Mouse (Mus musculus) hindbrain, embryonic 14.5 days (tissue): ENCODE results near the gene Serpinb6a. TPM values are rescaled to one million over a fixed set of nuclear protein-coding genes. Genes with fewer than 3 reads are reported as not detected.

Experiments used
- ATAC-seq: fragments of 200-750 bp; cut with Nextera tagmentation; 2 replicates; pipeline ENCODE4 v1.8.0; 2017; ENCODE audit warnings: moderate number of reproducible peaks, mild to moderate bottlenecking, moderate TSS enrichment, moderate library complexity; ENCODE audit not compliant: low FRiP score
- DNase-seq: peaks from one replicate; pipeline ENCODE4 v3.0.0-alpha.2; 2015; ENCODE audit warnings: low spot score
- H3K27ac ChIP-seq: fragments of 300-500 bp; sonication (generic); 2 replicates; pipeline ENCODE4 v1.5.1; 2014; ENCODE audit warnings: mild to moderate bottlenecking, moderate library complexity
- H3K27me3 ChIP-seq: fragments of 300-500 bp; sonication (generic); 2 replicates; pipeline ENCODE4 v1.6.1; 2014; ENCODE audit warnings: mild to moderate bottlenecking, low read length, mixed read lengths; ENCODE audit not compliant: control insufficient read depth, insufficient read depth
- H3K36me3 ChIP-seq: fragments of 300-500 bp; sonication (generic); replicated peaks from 2 replicates; pipeline ENCODE4 v1.6.1; 2014; ENCODE audit not compliant: control insufficient read depth, insufficient read depth
- H3K4me1 ChIP-seq: fragments of 300-500 bp; sonication (generic); replicated peaks from 2 replicates; pipeline ENCODE4 v1.6.1; 2014; ENCODE audit warnings: antibody characterized with exemption, low read length, mixed read lengths; ENCODE audit not compliant: control insufficient read depth, insufficient read depth
- H3K4me2 ChIP-seq: fragments of 300-500 bp; sonication (generic); replicated peaks from 2 replicates; pipeline ENCODE4 v1.6.1; 2014; ENCODE audit warnings: mild to moderate bottlenecking, moderate library complexity
- H3K4me3 ChIP-seq: fragments of 300-500 bp; sonication (generic); replicated peaks from 2 replicates; pipeline ENCODE4 v1.5.1; 2014; ENCODE audit warnings: mild to moderate bottlenecking, low read length
- H3K9ac ChIP-seq: fragments of 300-500 bp; sonication (generic); 2 replicates; pipeline ENCODE4 v1.6.1; 2014
- H3K9me3 ChIP-seq: fragments of 300-500 bp; sonication (generic); 2 replicates; pipeline ENCODE4 v1.6.1; 2016; ENCODE audit warnings: low read length; ENCODE audit not compliant: control insufficient read depth
- WGBS: fragments of 180-500 bp; shearing (Covaris S2); extraction: QIAGEN DNeasy Blood & Tissue Kit; methylation state at CpG from one replicate; pipeline ENCODE4 v1.1.7; 2014; 5-methylcytosine and 5-hydroxymethylcytosine counted together
- polyA plus RNA-seq: library from polyadenylated mRNA; unstranded; fragments of >200 nt; fragmentation: Nextera tagmentation; extraction: Ambion mirVana; gene quantifications from 2 replicates; pipeline ENCODE4 v1.2.1, GENCODE M21; 2014

Gene Serpinb6a
- polyA plus RNA-seq, 1 experiment from 2014 or later: 42.1 TPM

GRCm38 (mm10) chr13:34007234-34007633 lies 4.6 kb upstream of the Serpinb6a start:
- no peak overlapping the region for H3K4me3 ChIP-seq
- no peak overlapping the region for H3K27ac ChIP-seq
- peaks cover 11% of the 10 kb centered on the region; the same call in 1 of the 2 replicates for H3K36me3 ChIP-seq
- DNase-seq: no peak
- H3K27me3 ChIP-seq: no peaks in the 10 kb centered on the region
- no peak overlapping the region for H3K4me2 ChIP-seq
- H3K4me1 ChIP-seq: peaks cover 5% of the 10 kb centered on the region; the same call in 1 of the 2 replicates
- no peaks in the 10 kb centered on the region for H3K9me3 ChIP-seq
- ATAC-seq: no peak
- H3K9ac ChIP-seq: no peak overlapping the region
- 83% methylated on average over 2 of the region's 2 CpGs for WGBS

GRCm38 (mm10) chr13:34003058-34003457 lies 464 bp upstream of the Serpinb6a start:
- H3K4me1 ChIP-seq: peaks cover 10% of the 10 kb centered on the region
- no peak for DNase-seq
- WGBS: 8% methylated on average over 5 of the region's 5 CpGs
- H3K9ac ChIP-seq: peak overlapping the region; percentile 80
- H3K36me3 ChIP-seq: no peaks in the 10 kb centered on the region
- peak overlapping the region; percentile 88 for H3K27ac ChIP-seq
- H3K4me2 ChIP-seq: peak overlapping the region; percentile 64
- no peaks in the 10 kb centered on the region for H3K9me3 ChIP-seq
- peak; percentile 3; the same call in 1 of the 2 replicates for ATAC-seq
- H3K4me3 ChIP-seq: peak overlapping the region; percentile 82
- H3K27me3 ChIP-seq: no peaks in the 10 kb centered on the region

DNA sequence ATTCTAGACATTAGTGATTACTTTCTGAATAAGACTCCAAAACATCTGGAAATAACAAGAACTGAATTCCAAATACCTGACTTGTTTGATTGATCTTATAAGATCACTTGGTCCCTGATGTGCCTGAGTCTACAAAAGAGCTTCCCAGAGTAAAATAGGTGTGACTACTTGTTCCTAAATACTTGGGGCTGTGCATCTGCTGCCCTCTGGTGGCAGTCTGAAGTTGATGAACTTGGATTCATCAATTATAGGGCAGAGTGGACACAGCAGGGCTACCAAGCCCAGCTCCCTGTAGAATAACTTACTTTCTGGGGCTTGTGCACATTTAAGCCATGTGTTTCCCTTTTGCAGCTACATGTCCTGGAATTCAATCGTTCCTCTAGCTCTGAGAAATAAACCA lies 7.4 kb downstream of the Serpinb6a start:
- H3K27me3 ChIP-seq: no peaks in the 10 kb centered on the region
- H3K4me3 ChIP-seq: no peak overlapping the region
- DNase-seq (peak; percentile 79), ATAC-seq (peak; percentile 43; the same call in 1 of the 2 replicates)
- H3K9ac ChIP-seq: no peak overlapping the region
- H3K27ac ChIP-seq: no peak overlapping the region
- no peaks in the 10 kb centered on the region for H3K36me3 ChIP-seq
- WGBS: 13% methylated on average over 1 of the region's 1 CpGs
- no peaks in the 10 kb centered on the region for H3K9me3 ChIP-seq
- H3K4me1 ChIP-seq: no peaks in the 10 kb centered on the region
- no peak overlapping the region for H3K4me2 ChIP-seq

GRCm38 (mm10) chr13:33989625-33990024 lies 13.0 kb downstream of the Serpinb6a start:
- H3K9ac ChIP-seq: no peak overlapping the region
- 86% methylated on average over 5 of the region's 5 CpGs for WGBS
- H3K4me1 ChIP-seq: no peaks in the 10 kb centered on the region
- no peaks in the 10 kb centered on the region for H3K27me3 ChIP-seq
- H3K36me3 ChIP-seq: 0 out of 2 replicates have a peak, but pooled peaks cover 6% of the 10 kb centered on the region
- no peak overlapping the region for H3K4me3 ChIP-seq
- DNase-seq: no peak
- H3K4me2 ChIP-seq: no peak overlapping the region
- no peak for ATAC-seq
- no peak overlapping the region for H3K27ac ChIP-seq
- no peaks in the 10 kb centered on the region for H3K9me3 ChIP-seq

DNA sequence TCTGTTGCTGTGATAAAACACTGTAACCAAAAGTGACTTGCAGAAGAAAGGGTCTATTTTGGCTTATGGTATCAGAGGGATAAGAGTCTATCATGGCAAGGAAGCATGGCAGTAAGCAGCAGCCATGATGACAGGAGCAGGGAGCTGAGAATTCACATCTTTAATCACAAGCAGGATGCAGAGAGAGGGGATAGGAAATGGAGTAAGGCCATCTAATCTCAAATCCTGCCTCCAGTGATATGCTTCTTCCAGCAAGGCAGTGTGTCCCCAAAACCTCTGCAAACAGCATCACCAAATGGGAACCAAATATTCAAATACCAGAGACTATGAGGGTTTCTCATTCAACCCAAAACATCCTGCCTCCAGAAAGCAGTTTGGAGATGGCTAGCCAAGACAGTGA lies 36.0 kb downstream of the Serpinb6a start:
- H3K27ac ChIP-seq: no peak overlapping the region
- H3K4me2 ChIP-seq: no peak overlapping the region
- H3K4me1 ChIP-seq: 0 out of 2 replicates have a peak, but pooled peaks cover 4% of the 10 kb centered on the region
- H3K4me3 ChIP-seq: no peak overlapping the region
- no peak overlapping the region for H3K9ac ChIP-seq
- no peaks in the 10 kb centered on the region for H3K36me3 ChIP-seq
- ATAC-seq (no peak), DNase-seq (no peak)
- no peaks in the 10 kb centered on the region for H3K9me3 ChIP-seq
- no peaks in the 10 kb centered on the region for H3K27me3 ChIP-seq

- DNase-seq: no peak
- no peak overlapping the region for H3K4me3 ChIP-seq
- 0 out of 2 replicates have a peak, but pooled peaks cover 4% of the 10 kb centered on the region for H3K4me1 ChIP-seq
- H3K4me2 ChIP-seq: peak overlapping the region; percentile 70; the same call in 1 of the 2 replicates
- WGBS: 69% methylated on average over 4 of the region's 4 CpGs
- no peaks in the 10 kb centered on the region for H3K27me3 ChIP-seq
- no peaks in the 10 kb centered on the region for H3K36me3 ChIP-seq
- no peak overlapping the region for H3K9ac ChIP-seq
- no peak for ATAC-seq
- H3K9me3 ChIP-seq: no peaks in the 10 kb centered on the region
- H3K27ac ChIP-seq: no peak overlapping the region
These were observed 36.6 kb downstream of the Serpinb6a start for GRCm38 (mm10) chr13:33966025-33966412.

- H3K4me3 ChIP-seq: peak overlapping the region; percentile 47
- 0 out of 2 replicates have a peak, but pooled peaks have one; percentile 35 for ATAC-seq
- H3K36me3 ChIP-seq: no peaks in the 10 kb centered on the region
- 25% methylated on average over 14 of the region's 14 CpGs for WGBS
- H3K27me3 ChIP-seq: no peaks in the 10 kb centered on the region
- peak overlapping the region; percentile 70 for H3K4me2 ChIP-seq
- H3K4me1 ChIP-seq: 0 out of 2 replicates have a peak, but pooled peaks cover 4% of the 10 kb centered on the region
- no peaks in the 10 kb centered on the region for H3K9me3 ChIP-seq
- H3K27ac ChIP-seq: peak overlapping the region; percentile 72
- no peak for DNase-seq
- H3K9ac ChIP-seq: peak overlapping the region; percentile 64
These were observed 37.3 kb downstream of the Serpinb6a start for GRCm38 (mm10) chr13:33965056-33966024.

- Histone ChIP-seq H3K4me2 (peak within 1 kb of the TSS; percentile 70), H3K9ac (peak within 1 kb of the TSS; percentile 64), H3K27ac (peak within 1 kb of the TSS; percentile 72), H3K36me3 (no peaks in the 10 kb centered on the region), H3K27me3 (no peaks in the 10 kb centered on the region), H3K9me3 (no peaks in the 10 kb centered on the region), H3K4me1 (0 out of 2 replicates have a peak, but pooled peaks cover 4% of the 10 kb centered on the region), H3K4me3 (peak within 1 kb of the TSS; percentile 47)
- peak; percentile 90 for ATAC-seq
- 3% methylated on average over 22 of the region's 22 CpGs for WGBS
- DNase-seq: peak; percentile 66
These were observed 38.2 kb downstream of the Serpinb6a start, which contains the start of gene Nqo2 for GRCm38 (mm10) chr13:33964206-33965046. Nqo2 (plus strand) TSS chr13:33964687.

DNA sequence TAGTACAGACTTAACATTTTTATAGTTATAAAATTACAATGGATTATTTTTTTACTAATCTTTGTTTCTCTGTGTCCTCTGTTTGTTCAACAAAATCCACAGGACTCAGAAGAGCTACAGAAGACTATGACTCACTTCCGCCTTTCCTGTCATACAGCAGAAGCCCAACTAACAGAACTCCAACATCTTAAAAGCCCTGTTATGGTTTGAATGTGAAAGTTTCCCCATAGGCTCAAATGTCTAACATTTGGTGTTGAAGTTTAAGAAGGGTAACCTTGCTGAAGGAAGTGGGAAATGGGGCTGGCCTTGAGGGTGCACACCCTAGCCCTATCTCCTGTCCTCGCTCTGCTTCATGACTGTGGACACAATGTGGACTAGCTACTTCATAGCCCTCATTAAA lies 42.8 kb downstream of the Serpinb6a start:
- no peak for ATAC-seq
- 0 out of 2 replicates have a peak, but pooled peaks cover 4% of the 10 kb centered on the region for H3K4me1 ChIP-seq
- H3K9me3 ChIP-seq: no peaks in the 10 kb centered on the region
- H3K27ac ChIP-seq: no peak overlapping the region
- no peak overlapping the region for H3K4me2 ChIP-seq
- H3K4me3 ChIP-seq: no peak overlapping the region
- H3K36me3 ChIP-seq: no peaks in the 10 kb centered on the region
- WGBS: 90% methylated on average over 2 of the region's 2 CpGs
- H3K27me3 ChIP-seq: no peaks in the 10 kb centered on the region
- DNase-seq: no peak
- no peak overlapping the region for H3K9ac ChIP-seq
